Mouse (Mus musculus) MEL (cell line): Measurements from ENCODE around the gene Rnasel. TPM values are rescaled to one million over a fixed set of nuclear protein-coding genes. Genes with fewer than 3 reads are reported as not detected.

Experiments
- DNase-seq: peaks from one replicate; pipeline ENCODE4 v3.0.0; 2011; ENCODE audit warnings: low read depth, low spot score
- H3K27ac ChIP-seq: 2 replicates; pipeline ENCODE4 v1.5.1; 2012; ENCODE audit warnings: low read depth, mild to moderate bottlenecking, control low read depth, low read length, moderate library complexity; ENCODE audit not compliant: control insufficient read depth
- H3K27me3 ChIP-seq, 2 experiments: fragments of 150-350 bp in 1 of 2; sonication (generic) in 1 of 2; 2 replicates each; pipeline ENCODE4 v1.6.1; 2012; ENCODE audit warnings: low read length in 2 of 2, mild to moderate bottlenecking in 2 of 2, improper control_type of control experiment in 1 of 2, moderate library complexity in 1 of 2; ENCODE audit not compliant: insufficient read depth in 2 of 2, control insufficient read depth in 1 of 2
- H3K36me3 ChIP-seq, 2 experiments: 2 replicates each; pipeline ENCODE4 v1.6.1; 2012 to 2014; ENCODE audit warnings: low read length in 2 of 2, improper control_type of control experiment in 1 of 2, inconsistent platforms in 1 of 2, mild to moderate bottlenecking in 1 of 2; ENCODE audit not compliant: insufficient read depth in 2 of 2, control insufficient read depth in 1 of 2
- H3K4me1 ChIP-seq, 2 experiments: fragments of 150-350 bp in 1 of 2; sonication (generic) in 1 of 2; 2 replicates each; pipeline ENCODE4 v1.6.1; 2012; ENCODE audit warnings: low read length in 2 of 2, improper control_type of control experiment in 1 of 2, mild to moderate bottlenecking in 1 of 2; ENCODE audit not compliant: insufficient read depth in 2 of 2, control insufficient read depth in 1 of 2
- H3K4me3 ChIP-seq, 2 experiments: fragments of 150-350 bp in 1 of 2; sonication (generic) in 1 of 2; 2 replicates each; pipeline ENCODE4 v1.5.1; 2012; ENCODE audit warnings: low read depth in 2 of 2, low read length in 2 of 2, mild to moderate bottlenecking in 2 of 2, moderate library complexity in 2 of 2, control low read depth in 1 of 2, improper control_type of control experiment in 1 of 2; ENCODE audit not compliant: control insufficient read depth in 1 of 2, insufficient read depth in 1 of 2
- H3K79me2 ChIP-seq: 2 replicates; pipeline ENCODE4 v1.6.1; 2012; ENCODE audit warnings: mild to moderate bottlenecking, low read length, moderate library complexity; ENCODE audit not compliant: control insufficient read depth, poor library complexity, insufficient read depth
- H3K9ac ChIP-seq: 2 replicates; pipeline ENCODE4 v1.6.1; 2012; ENCODE audit warnings: low read depth, mild to moderate bottlenecking, control low read depth, low read length, moderate library complexity; ENCODE audit not compliant: control insufficient read depth, poor library complexity, severe bottlenecking
- H3K9me3 ChIP-seq: fragments of 150-350 bp; sonication (generic); replicated peaks from 2 replicates; pipeline ENCODE4 v1.6.1; 2012; ENCODE audit warnings: mild to moderate bottlenecking, low read length, improper control_type of control experiment, moderate library complexity; ENCODE audit not compliant: insufficient read depth
- BHLHE40 ChIP-seq: IDR thresholded peaks from 2 replicates; pipeline ENCODE4 v1.6.1; 2012; ENCODE audit warnings: low read depth, mild to moderate bottlenecking, inconsistent platforms, low read length, improper control_type of control experiment, borderline replicate concordance
- CHD1 ChIP-seq: IDR thresholded peaks from 2 replicates; pipeline ENCODE4 v1.6.1; 2012; ENCODE audit warnings: low read depth, mild to moderate bottlenecking, inconsistent platforms, low read length, improper control_type of control experiment
- CHD2 ChIP-seq: IDR thresholded peaks from 2 replicates; pipeline ENCODE4 v1.6.1; 2011; ENCODE audit warnings: low read length, improper control_type of control experiment
- CTCF ChIP-seq, 3 experiments: IDR thresholded peaks in 2 of 3; conservative IDR thresholded peaks in 1 of 3; 2 replicates each; pipeline ENCODE4 v1.5.1; 2011 to 2012; ENCODE audit warnings: low read length in 3 of 3, low read depth in 2 of 3, mild to moderate bottlenecking in 2 of 3, improper control_type of control experiment in 1 of 3, inconsistent platforms in 1 of 3, mixed read lengths in 1 of 3, moderate library complexity in 1 of 3; ENCODE audit not compliant: control insufficient read depth in 1 of 3, insufficient read depth in 1 of 3, poor library complexity in 1 of 3, severe bottlenecking in 1 of 3
- ELF1 ChIP-seq: IDR thresholded peaks from 2 replicates; pipeline ENCODE4 v1.6.1; 2014; ENCODE audit warnings: low read depth, mild to moderate bottlenecking, inconsistent platforms, low read length, improper control_type of control experiment, moderate library complexity
- ETS1 ChIP-seq: IDR thresholded peaks from 2 replicates; pipeline ENCODE4 v1.6.1; 2012; ENCODE audit warnings: low read depth, mild to moderate bottlenecking, inconsistent platforms, low read length, improper control_type of control experiment, moderate library complexity
- GABPA ChIP-seq: IDR thresholded peaks from 2 replicates; pipeline ENCODE4 v1.6.1; 2012; ENCODE audit warnings: low read depth, mild to moderate bottlenecking, inconsistent platforms, low read length, improper control_type of control experiment, moderate library complexity
- HCFC1 ChIP-seq: IDR thresholded peaks from 2 replicates; pipeline ENCODE4 v1.6.1; 2012; ENCODE audit warnings: low read depth, mild to moderate bottlenecking, inconsistent platforms, low read length, improper control_type of control experiment, moderate library complexity
- JUND ChIP-seq: IDR thresholded peaks from 2 replicates; pipeline ENCODE4 v1.6.1; 2011; ENCODE audit warnings: low read depth, mild to moderate bottlenecking, improper control_type of control experiment, low read length
- KAT2A ChIP-seq: conservative IDR thresholded peaks from 2 replicates; pipeline ENCODE4 v1.6.1; 2012; ENCODE audit warnings: low read depth, low read length, improper control_type of control experiment, inconsistent platforms
- MAFK ChIP-seq: IDR thresholded peaks from 2 replicates; pipeline ENCODE4 v1.6.1; 2011; ENCODE audit warnings: low read depth, mild to moderate bottlenecking, low read length, improper control_type of control experiment, borderline replicate concordance
- MAZ ChIP-seq: IDR thresholded peaks from 2 replicates; pipeline ENCODE4 v1.6.1; 2012; ENCODE audit warnings: low read depth, mild to moderate bottlenecking, inconsistent platforms, low read length, improper control_type of control experiment
- MEF2A ChIP-seq: IDR thresholded peaks from 2 replicates; pipeline ENCODE4 v1.6.1; 2014; ENCODE audit warnings: low read depth, mild to moderate bottlenecking, inconsistent platforms, low read length, improper control_type of control experiment; ENCODE audit not compliant: poor library complexity, insufficient replicate concordance, severe bottlenecking; ENCODE audit errors: extremely low read depth
- MYB ChIP-seq: IDR thresholded peaks from 2 replicates; pipeline ENCODE4 v1.6.1; 2011; ENCODE audit warnings: mild to moderate bottlenecking, low read depth, low read length, improper control_type of control experiment
- NELFE ChIP-seq: IDR thresholded peaks from 2 replicates; pipeline ENCODE4 v1.6.1; 2011; ENCODE audit warnings: low read depth, low read length, improper control_type of control experiment
- POLR2AphosphoS5 ChIP-seq: IDR thresholded peaks from 2 replicates; pipeline ENCODE4 v1.6.1; 2012; ENCODE audit warnings: low read depth, borderline replicate concordance, mild to moderate bottlenecking, inconsistent platforms, low read length, moderate library complexity, mixed read lengths
- RAD21 ChIP-seq: IDR thresholded peaks from 2 replicates; pipeline ENCODE4 v1.6.1; 2011; ENCODE audit warnings: mild to moderate bottlenecking, low read depth, low read length, improper control_type of control experiment
- RCOR1 ChIP-seq: IDR thresholded peaks from 2 replicates; pipeline ENCODE4 v1.6.1; 2012; ENCODE audit warnings: low read depth, mild to moderate bottlenecking, inconsistent platforms, low read length, improper control_type of control experiment
- SIN3A ChIP-seq: IDR thresholded peaks from 2 replicates; pipeline ENCODE4 v1.6.1; 2012; ENCODE audit warnings: low read length, improper control_type of control experiment, inconsistent platforms
- SMC3 ChIP-seq: IDR thresholded peaks from 2 replicates; pipeline ENCODE4 v1.6.1; 2011; ENCODE audit warnings: low read depth, low read length, improper control_type of control experiment
- UBTF ChIP-seq: IDR thresholded peaks from 2 replicates; pipeline ENCODE4 v1.6.1; 2012; ENCODE audit warnings: low read depth, mild to moderate bottlenecking, inconsistent platforms, low read length, improper control_type of control experiment, moderate library complexity, borderline replicate concordance; ENCODE audit not compliant: insufficient read depth
- USF1 ChIP-seq: IDR thresholded peaks from 2 replicates; pipeline ENCODE4 v1.6.1; 2014; ENCODE audit warnings: low read depth, mild to moderate bottlenecking, inconsistent platforms, low read length, improper control_type of control experiment, moderate library complexity
- ZC3H11A ChIP-seq: IDR thresholded peaks from 2 replicates; pipeline ENCODE4 v1.6.1; 2012; ENCODE audit warnings: low read depth, mild to moderate bottlenecking, inconsistent platforms, low read length, improper control_type of control experiment
- polyA plus RNA-seq, 2 experiments: library from polyadenylated mRNA; stranded (reverse) in 1 of 2; unstranded in 1 of 2; fragments of >175 nt in 1 of 2; fragments of >200 nt in 1 of 2; gene quantifications; 2 replicates each; pipeline versions ENCODE4 v1.2.1 to v1.2.4; 2012; ENCODE audit warnings: low replicate concordance in 2 of 2, low read depth in 1 of 2; ENCODE audit not compliant: insufficient read length in 2 of 2, insufficient read depth in 1 of 2, missing spikeins in 1 of 2
- total RNA-seq: library from RNA; depleted of rRNA; stranded (reverse); fragments of 300-350 nt; gene quantifications from 2 replicates; pipeline ENCODE4 v1.2.3, GENCODE M21; 2012

Rnasel gene
- total and polyA plus RNA-seq, 3 experiments = 5.2 to 8.1 TPM; not detected in 1

DNA sequence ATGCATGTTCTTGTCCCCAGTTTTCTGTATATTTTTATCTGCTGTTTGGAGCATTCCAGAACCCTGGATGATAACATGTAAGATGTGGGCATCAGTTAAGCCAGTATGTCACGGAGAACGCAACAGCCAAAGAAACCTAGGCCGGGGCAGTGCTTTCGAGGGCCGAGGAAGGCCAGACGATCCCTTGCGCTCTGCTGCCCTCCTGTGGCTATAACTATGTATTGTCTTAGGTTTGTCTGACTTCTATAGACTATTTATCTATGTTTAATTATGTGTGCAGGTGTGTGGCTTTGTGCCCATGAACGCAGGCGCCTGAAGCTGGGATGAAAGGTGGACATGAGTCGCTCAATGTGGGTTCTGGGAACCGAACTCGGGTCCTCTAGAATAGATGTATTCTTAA is 2.5 kb upstream of the Rnasel start:
- Histone ChIP-seq H3K9me3 (no peaks in the 10 kb centered on the region), H3K4me3 (0 out of 4 replicates have a peak overlapping the region, but pooled peaks of 1 of the 2 experiments have one; percentile 21), H3K27ac (no peak overlapping the region), H3K27me3 (no peaks in the 10 kb centered on the region), H3K36me3 (peaks cover 0 to 7% of the 10 kb centered on the region in 2 experiments; a peak in 1 of 4 replicates), H3K79me2 (no peaks in the 10 kb centered on the region; the same call in 1 of the 2 replicates), H3K4me1 (peaks cover 0 to 17% of the 10 kb centered on the region in 2 experiments; a peak in 2 of 4 replicates)
- peak; percentile 84 for DNase-seq
- no peak for TF ChIP-seq HCFC1
- TF ChIP-seq RAD21 = peak; percentile 78
- TF ChIP-seq SIN3A = peak; percentile 43; the same call in 1 of the 2 replicates
- no peak for TF ChIP-seq ETS1
- no peak for TF ChIP-seq RCOR1
- TF ChIP-seq ZC3H11A = peak; percentile 44
- peak; percentile 72 for TF ChIP-seq SMC3
- TF ChIP-seq MAFK = no peak
- peak; percentile 67 to 84 (median 82) for TF ChIP-seq CTCF (IDR thresholded peaks at IDR 0.05 in 2 of 3, conservative IDR thresholded peaks at IDR 0.05 in 1 of 3; ENCODE audit: control insufficient read depth in 1 of 3, insufficient read depth in 1 of 3, low read depth in 2 of 3, low read length in 3 of 3, poor library complexity in 1 of 3, severe bottlenecking in 1 of 3)
- TF ChIP-seq, all 39 proteins: peak for 5
- no peak overlapping the region for H3K9ac ChIP-seq

DNA sequence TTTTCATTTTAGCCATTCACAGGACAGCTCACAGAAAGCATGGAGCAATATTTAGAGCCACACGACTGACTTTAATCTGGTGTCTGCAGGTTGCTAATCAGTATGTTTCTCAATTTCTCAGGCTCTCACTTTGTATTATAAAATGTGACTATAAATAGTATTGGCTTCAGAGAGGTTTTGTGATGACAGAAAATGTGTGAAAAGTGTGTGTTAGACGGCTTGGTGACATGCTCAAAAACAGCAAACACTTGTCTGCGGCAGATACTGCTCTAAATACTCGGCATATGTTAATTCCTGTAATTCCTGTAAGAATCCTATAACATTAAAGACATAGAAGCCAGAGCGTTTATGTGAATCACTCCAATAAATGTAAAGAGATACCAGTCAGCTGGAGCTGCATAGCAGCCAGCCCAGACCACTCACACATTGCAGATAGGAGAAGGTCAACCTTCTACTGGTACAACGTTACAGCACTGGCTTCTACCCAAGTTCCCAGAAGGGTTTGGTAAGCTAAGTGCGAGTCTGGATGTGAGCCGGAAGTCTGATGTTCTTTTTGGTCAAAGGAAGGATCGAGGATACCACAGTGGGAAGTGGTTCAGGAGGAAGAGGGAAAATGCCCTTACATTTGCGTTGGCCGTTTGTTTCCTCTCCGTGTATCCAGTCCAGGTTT is 1.2 kb upstream of the Rnasel start:
- H3K27me3 ChIP-seq = no peaks in the 10 kb centered on the region
- peaks cover 0 to 17% of the 10 kb centered on the region in 2 experiments; a peak in 2 of 4 replicates for H3K4me1 ChIP-seq
- H3K9me3 ChIP-seq = no peaks in the 10 kb centered on the region
- TF ChIP-seq RCOR1 (no peak), JUND (no peak), MEF2A (no peak), GABPA (no peak), CHD2 (no peak), KAT2A (no peak), POLR2AphosphoS5 (no peak), HCFC1 (no peak), MAZ (no peak), ELF1 (no peak), UBTF (no peak), BHLHE40 (no peak), SIN3A (no peak), MYB (no peak), USF1 (no peak), NELFE (no peak), CHD1 (no peak), ETS1 (no peak)
- TF ChIP-seq, all 39 proteins: peak for 0
- peak; percentile 9 for DNase-seq
- no peaks in the 10 kb centered on the region; the same call in 1 of the 2 replicates for H3K79me2 ChIP-seq
- H3K36me3 ChIP-seq = peaks cover 0 to 7% of the 10 kb centered on the region in 2 experiments; a peak in 1 of 4 replicates
- no peak overlapping the region for H3K9ac ChIP-seq
- H3K27ac ChIP-seq = no peak overlapping the region
- no peak overlapping the region for H3K4me3 ChIP-seq
